ENCODE assay signal across 24 mouse cellular contexts in the genomic region with DNA sequence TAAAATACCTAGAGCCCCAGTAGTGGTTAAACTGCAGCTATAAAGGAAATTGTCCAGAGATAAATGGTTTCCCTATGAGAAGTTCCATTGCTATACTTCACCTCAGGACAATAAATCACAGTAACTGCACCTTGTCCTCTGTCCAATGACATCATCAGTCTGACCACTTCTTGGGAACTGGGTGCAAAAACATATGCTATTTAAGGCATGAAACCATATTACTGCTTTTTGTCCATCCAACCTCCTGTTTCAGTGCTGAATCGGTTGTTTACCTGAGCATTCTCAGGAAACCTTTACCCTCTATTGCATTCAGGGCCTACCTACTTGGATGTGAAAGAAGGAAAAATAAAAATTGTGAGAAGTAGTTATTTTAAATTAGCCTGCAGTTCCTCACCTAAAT. TPM values are rescaled to one million over a fixed set of nuclear protein-coding genes. Genes with fewer than 3 reads are reported as not detected.
DNase-seq lines count a peak whose midpoint lies in the region; ATAC-seq lines count a peak whose summit lies in the region.
"Had no signal": no experiment of that assay in that cellular context is flagged by ENCODE, and none has a peak within 500 bp of the region (broad histone marks: within the 10 kb centered on the region; RNA-seq: fewer than 3 reads in every experiment).

No protein-coding gene starts in this region.

- H3K27me3 ChIP-seq in hindbrain, embryonic 13.5 days = no peaks in the 10 kb centered on the region
- no peaks in the 10 kb centered on the region for H3K27me3 ChIP-seq in hindbrain, embryonic 16.5 days (replicated peaks; ENCODE audit: control insufficient read depth, insufficient read depth, low read length)
- no peaks in the 10 kb centered on the region for H3K27me3 ChIP-seq in midbrain, embryonic 12.5 days
- H3K27me3 ChIP-seq in midbrain, embryonic 10.5 days (ENCODE audit: low read depth, poor library complexity, severe bottlenecking) = no peaks in the 10 kb centered on the region
- H3K27me3 ChIP-seq: embryonic facial prominence, embryonic 13.5 days; liver, embryonic 13.5 days had no signal

- peak overlapping the region; percentile 99; the same call in 1 of the 2 replicates for H3K9ac ChIP-seq in hindbrain, embryonic 13.5 days
- H3K9ac ChIP-seq in hindbrain, embryonic 16.5 days (ENCODE audit: low read depth, low read length) = no peak overlapping the region
- no peak overlapping the region for H3K9ac ChIP-seq in midbrain, embryonic 12.5 days (replicated peaks)
- H3K9ac ChIP-seq: embryonic facial prominence, embryonic 13.5 days; lung, embryonic 14.5 days had no signal

- H3K4me3 ChIP-seq in hindbrain, embryonic 13.5 days = no peak overlapping the region
- no peak overlapping the region for H3K4me3 ChIP-seq in hindbrain, embryonic 16.5 days (ENCODE audit: low read length)
- no peak overlapping the region for H3K4me3 ChIP-seq in midbrain, embryonic 12.5 days
- no peak overlapping the region for H3K4me3 ChIP-seq in midbrain, embryonic 10.5 days
- H3K4me3 ChIP-seq: liver, embryonic 13.5 days had no signal

- H3K36me3 ChIP-seq in hindbrain, embryonic 13.5 days = no peaks in the 10 kb centered on the region
- no peaks in the 10 kb centered on the region for H3K36me3 ChIP-seq in hindbrain, embryonic 16.5 days (ENCODE audit: control insufficient read depth, insufficient read depth, low read length)
- H3K36me3 ChIP-seq in midbrain, embryonic 12.5 days = no peaks in the 10 kb centered on the region
- H3K36me3 ChIP-seq in midbrain, embryonic 10.5 days = no peaks in the 10 kb centered on the region
- H3K36me3 ChIP-seq: embryonic facial prominence, embryonic 13.5 days; G1E; heart, embryonic 10.5 days; liver, embryonic 13.5 days had no signal

- WGBS in hindbrain, embryonic 13.5 days = 89% methylated on average over 1 of the region's 1 CpGs
- 74% methylated on average over 1 of the region's 1 CpGs for WGBS in hindbrain, embryonic 16.5 days
- WGBS in midbrain, embryonic 12.5 days = 84% methylated on average over 1 of the region's 1 CpGs
- 90% methylated on average over 1 of the region's 1 CpGs for WGBS in midbrain, embryonic 10.5 days

- H3K9me3 ChIP-seq in hindbrain, embryonic 13.5 days = no peaks in the 10 kb centered on the region
- no peaks in the 10 kb centered on the region for H3K9me3 ChIP-seq in hindbrain, embryonic 16.5 days (ENCODE audit: control insufficient read depth, low read length)
- H3K9me3 ChIP-seq in midbrain, embryonic 12.5 days = no peaks in the 10 kb centered on the region
- no peaks in the 10 kb centered on the region for H3K9me3 ChIP-seq in midbrain, embryonic 10.5 days (replicated peaks)
- H3K9me3 ChIP-seq: embryonic facial prominence, embryonic 13.5 days; G1E; heart, embryonic 10.5 days; liver, embryonic 13.5 days had no signal

- no peak for ATAC-seq in hindbrain, embryonic 13.5 days (ENCODE audit: low FRiP score)
- no peak for ATAC-seq in hindbrain, embryonic 16.5 days
- ATAC-seq in midbrain, embryonic 12.5 days (ENCODE audit: low FRiP score, low read depth) = no peak
- no peak for ATAC-seq in cerebellum, adult (ENCODE audit: insufficient number of reproducible peaks, low FRiP score, low TSS enrichment)
- ATAC-seq: CD4-positive, CD25-positive, alpha-beta regulatory T cell, adult 4 months; hindbrain, postnatal 0 days; intestine, postnatal 0 days had no signal

- peak overlapping the region; percentile 79; the same call in 1 of the 2 replicates for H3K4me2 ChIP-seq in hindbrain, embryonic 13.5 days
- no peak overlapping the region for H3K4me2 ChIP-seq in hindbrain, embryonic 16.5 days (ENCODE audit: low read length)
- H3K4me2 ChIP-seq in midbrain, embryonic 12.5 days (replicated peaks) = peak overlapping the region; percentile 89; the same call in 1 of the 2 replicates

- H3K4me1 ChIP-seq in hindbrain, embryonic 13.5 days (replicated peaks) = peaks cover 31% of the 10 kb centered on the region
- H3K4me1 ChIP-seq in hindbrain, embryonic 16.5 days (ENCODE audit: control insufficient read depth, insufficient read depth, low read depth, low read length) = peaks cover 15% of the 10 kb centered on the region
- H3K4me1 ChIP-seq in midbrain, embryonic 12.5 days = peaks cover 28% of the 10 kb centered on the region
- H3K4me1 ChIP-seq in midbrain, embryonic 10.5 days = peaks cover 49% of the 10 kb centered on the region

- DNase-seq in midbrain, embryonic 10.5 days (ENCODE audit: low spot score) = no peak
- DNase-seq in A20 (ENCODE audit: low read depth, low spot score) = peak; percentile 33
- peak; percentile 6 for DNase-seq in NIH3T3 (ENCODE audit: low read depth)
- DNase-seq: adrenal gland, postnatal 14 days; cerebellum, adult 11 months; cerebellum, postnatal 10 days; gastrocnemius, postnatal 36 days; kidney, postnatal 10 days; left cerebral cortex, postnatal 4 days; liver, embryonic 13.5 days; lung, postnatal 36 days; right cerebral cortex, postnatal 14 days; thymus, postnatal 4 days had no signal

- no peak overlapping the region for H3K27ac ChIP-seq in hindbrain, embryonic 13.5 days
- no peak overlapping the region for H3K27ac ChIP-seq in hindbrain, embryonic 16.5 days (ENCODE audit: low read depth, low read length)
- no peak overlapping the region for H3K27ac ChIP-seq in midbrain, embryonic 12.5 days (replicated peaks)
- H3K27ac ChIP-seq in midbrain, embryonic 10.5 days (replicated peaks) = no peak overlapping the region

RNA-seq across cellular contexts. Expression of a gene that starts 2.8 kb away (rescaled TPM):
- polyA plus RNA-seq in hindbrain, embryonic 13.5 days (2015; fragmentation: Nextera tagmentation; extraction: Ambion mirVana) = 21.0 and 22.2 TPM in 2 replicates
- polyA plus RNA-seq in hindbrain, embryonic 16.5 days (2015; fragmentation: Nextera tagmentation; extraction: Ambion mirVana) = 14.3 and 15.5 TPM in 2 replicates
- 23.9 and 27.6 TPM in 2 replicates for polyA plus RNA-seq in midbrain, embryonic 12.5 days (2016; fragmentation: Nextera tagmentation; extraction: Ambion mirVana)
- polyA plus RNA-seq in midbrain, embryonic 10.5 days (2016; fragmentation: Nextera tagmentation; extraction: Ambion mirVana) = 28.0 and 31.2 TPM in 2 replicates
